Mouse (Mus musculus): ENCODE data around the gene Armc9.

GRCm38 (mm10) chr1:86188271-86188670 is 33.7 kb downstream of the Armc9 start:
- TF ChIP-seq BHLHE40 (IDR thresholded peaks at IDR 0.05; ENCODE audit: low read depth, low read length), result no peak
- no peak for TF ChIP-seq SIN3A (IDR thresholded peaks at IDR 0.05; ENCODE audit: low read length)
- TF ChIP-seq EP300 (IDR thresholded peaks at IDR 0.05; ENCODE audit: low read length), result no peak

Measured in CH12.LX (cell line).